Mouse (Mus musculus): ENCODE results near the gene Eif2ak4. TPM values are rescaled to one million over a fixed set of nuclear protein-coding genes. Genes with fewer than 3 reads are reported as not detected.

Eif2ak4 gene
- 51.6 to 56.6 TPM (median 53.6 TPM) in 4 replicates for total RNA-seq (2023)

DNA sequence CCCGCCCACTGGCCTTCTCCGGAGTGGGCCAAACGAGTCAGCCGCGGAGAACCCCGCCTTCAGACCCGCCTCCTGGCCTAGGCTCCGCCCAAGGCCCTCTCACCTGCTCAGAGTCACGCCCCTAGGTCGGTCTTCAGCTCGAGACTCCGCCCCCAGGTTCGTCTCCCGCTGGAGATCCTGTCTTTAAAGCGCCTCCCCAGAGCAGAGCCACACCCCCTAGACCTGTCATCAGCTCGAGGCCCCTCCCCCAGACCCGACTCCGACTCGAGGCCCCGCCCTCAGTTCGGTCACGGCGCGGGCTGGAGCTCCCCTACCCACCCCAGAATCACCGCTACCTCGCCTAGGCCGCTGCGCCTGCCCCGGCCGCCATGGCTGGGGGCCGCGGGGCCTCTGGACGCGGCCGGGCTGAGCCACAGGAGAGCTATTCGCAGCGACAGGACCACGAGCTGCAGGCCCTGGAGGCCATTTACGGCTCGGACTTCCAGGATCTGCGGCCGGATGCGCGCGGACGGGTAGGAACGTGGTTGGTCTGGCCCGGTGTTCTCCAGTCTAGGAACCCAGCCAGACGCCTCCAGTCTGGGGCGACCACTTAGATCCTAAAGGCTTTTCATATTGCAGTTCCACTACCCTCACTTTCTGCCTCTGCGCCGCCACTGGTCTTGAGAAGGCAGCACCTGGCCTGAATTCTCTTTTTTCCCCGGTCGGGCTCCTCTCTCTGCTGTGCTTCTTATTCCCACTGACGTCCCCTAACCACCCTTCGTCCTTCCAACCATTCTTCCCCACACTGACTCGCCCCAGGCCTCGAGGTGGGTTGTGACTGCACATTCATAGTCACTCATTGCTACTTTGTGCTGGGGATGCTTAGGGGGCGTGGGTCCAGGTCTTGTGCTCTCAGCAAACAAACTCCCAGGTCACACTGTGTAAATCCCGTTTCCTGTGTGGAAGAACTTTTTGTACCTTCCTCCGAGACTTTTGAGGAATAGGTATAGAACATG, at the start of gene Eif2ak4:
TSS of gene Eif2ak4 (plus strand) at position 278 of the 995 bp plus-strand sequence.

GRCm38 (mm10) chr2:118372901-118373571, 15.4 kb upstream of the Eif2ak4 start, which contains the start of gene Gpr176:
Gene Gpr176, minus strand, starts transcription at chr2:118373419.

GRCm38 (mm10) chr2:118479550-118479909, 91.1 kb downstream of the Eif2ak4 start, which contains the start of gene Srp14:
Gene Srp14, minus strand, starts transcription at chr2:118479711.

Other genes with a start within 250 kb of the Eif2ak4 start
- 2.2 to 3.8 TPM (median 3.0 TPM) in 4 replicates for gene Fsip1, start 131.7 kb upstream of the Eif2ak4 start, total RNA-seq (2023)
- gene Gpr176, start 15.2 kb upstream of the Eif2ak4 start, total RNA-seq (2023), result 0.13 to 0.63 TPM (median 0.27 TPM) in 4 replicates
- 99.0 to 112 TPM (median 104 TPM) in 4 replicates for gene Srp14, start 91.1 kb downstream of the Eif2ak4 start, total RNA-seq (2023)
- gene Bmf, start 161.1 kb downstream of the Eif2ak4 start, total RNA-seq (2023), result 74.2 to 92.6 TPM (median 83.0 TPM) in 4 replicates
- 2.3 to 4.0 TPM (median 3.4 TPM) in 4 replicates for gene Bub1b, start 209.6 kb downstream of the Eif2ak4 start, total RNA-seq (2023)

All from B cell, adult 62 days (primary cell).